Mouse (Mus musculus) cortical plate, adult 2 months (tissue): ENCODE measurements at regions not wholly inside any gene's neighbourhood (a gene's known extent, or its start where the extent isn't known, plus 50 kb on each side); places are given as distances from the start of the nearest gene placed in this dataset.

ENCODE experiments used
- CTCF ChIP-seq: fragments of 200-500 bp; IDR thresholded peaks from 2 replicates; pipeline ENCODE4 v1.5.1; 2011; ENCODE audit warnings: mild to moderate bottlenecking, control low read depth, low read length; ENCODE audit not compliant: insufficient read depth; ENCODE audit errors: extremely low read depth
- POLR2A ChIP-seq: fragments of 200-500 bp; IDR thresholded peaks from 2 replicates; pipeline ENCODE4 v1.6.1; 2011; ENCODE audit warnings: mild to moderate bottlenecking, low read length, control low read depth; ENCODE audit not compliant: insufficient read depth; ENCODE audit errors: extremely low read depth

DNA sequence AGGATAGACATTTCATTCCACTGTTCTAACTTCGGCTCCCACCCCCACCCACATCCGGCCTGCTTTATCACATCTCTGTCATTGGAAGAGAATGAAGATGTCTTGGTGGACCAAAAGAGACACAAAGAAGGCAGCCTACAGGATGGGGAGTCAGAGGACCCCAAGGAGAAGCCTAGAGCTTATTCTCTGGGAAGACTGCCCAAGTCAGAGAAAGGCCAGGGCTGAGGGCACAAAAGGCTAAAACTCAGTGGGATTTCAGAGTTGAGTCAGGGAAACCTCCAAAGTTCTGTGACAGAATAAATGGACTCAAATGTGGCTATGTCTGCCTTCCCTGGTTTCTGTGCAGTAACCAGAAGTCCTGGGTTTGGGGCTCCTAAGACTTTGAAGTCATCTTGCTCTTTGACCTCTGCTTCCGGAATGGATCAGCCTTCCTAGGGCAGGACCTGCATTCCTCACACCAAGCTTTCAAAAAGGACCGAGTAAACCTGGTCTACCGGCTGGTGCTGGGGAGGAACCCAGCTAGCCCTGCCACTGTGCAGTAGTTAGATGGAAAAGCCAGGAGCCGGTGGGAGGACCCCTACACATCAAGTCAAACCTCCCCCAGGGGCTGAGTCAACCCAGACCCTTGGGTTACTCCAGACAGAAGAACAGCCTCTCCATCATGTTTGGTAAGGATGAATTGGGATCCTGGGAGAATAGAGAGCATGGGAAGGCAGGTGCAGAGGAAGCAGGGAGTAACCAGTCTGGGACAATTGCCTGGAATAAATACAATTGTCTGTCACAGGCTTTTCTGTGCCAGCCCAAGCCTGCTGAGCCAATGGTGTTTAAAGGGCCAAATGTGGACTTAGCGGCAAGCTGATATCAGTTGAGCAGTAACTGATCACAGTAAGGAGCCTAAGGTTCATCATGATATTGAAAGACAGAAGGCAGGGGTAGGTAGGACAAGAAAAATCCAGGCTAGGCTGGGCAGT is 80.7 kb upstream of the Barx2 start:
- TF ChIP-seq CTCF, result no peak
- no peak for TF ChIP-seq POLR2A
